Mouse (Mus musculus) midbrain, embryonic 10.5 days (tissue): ENCODE data around the gene Elfn2. TPM values are rescaled to one million over a fixed set of nuclear protein-coding genes. Genes with fewer than 3 reads are reported as not detected.

ENCODE experiments used
- DNase-seq: peaks from one replicate; pipeline ENCODE4 v3.0.0-alpha.2; 2017; ENCODE audit warnings: low spot score
- H3K27ac ChIP-seq: fragments of 300-500 bp; sonication (generic); replicated peaks from 2 replicates; pipeline ENCODE4 v1.5.1; 2016; ENCODE audit warnings: mild to moderate bottlenecking
- H3K27me3 ChIP-seq: fragments of 300-500 bp; sonication (generic); 2 replicates; pipeline ENCODE4 v1.6.1; 2016; ENCODE audit warnings: low read depth, mild to moderate bottlenecking; ENCODE audit not compliant: poor library complexity, severe bottlenecking
- H3K36me3 ChIP-seq: fragments of 300-500 bp; sonication (generic); 2 replicates; pipeline ENCODE4 v1.6.1; 2016; ENCODE audit warnings: mild to moderate bottlenecking, moderate library complexity
- H3K4me1 ChIP-seq: fragments of 300-500 bp; sonication (generic); 2 replicates; pipeline ENCODE4 v1.6.1; 2016
- H3K4me3 ChIP-seq: fragments of 300-500 bp; sonication (generic); 2 replicates; pipeline ENCODE4 v1.5.1; 2016; ENCODE audit warnings: mild to moderate bottlenecking, moderate library complexity
- H3K9me3 ChIP-seq: fragments of 300-500 bp; sonication (generic); replicated peaks from 2 replicates; pipeline ENCODE4 v1.6.1; 2016; ENCODE audit warnings: mild to moderate bottlenecking
- WGBS: fragments of 180-500 bp; shearing (Covaris S2); methylation state at CpG from one replicate; pipeline ENCODE4 v1.1.7; 2016; 5-methylcytosine and 5-hydroxymethylcytosine counted together
- polyA plus RNA-seq: library from polyadenylated mRNA; unstranded; fragments of >200 nt; fragmentation: Nextera tagmentation; extraction: Ambion mirVana; gene quantifications from 2 replicates; pipeline ENCODE4 v1.2.1, GENCODE M21; 2016

Gene Elfn2
- polyA plus RNA-seq, 1 experiment from 2014 or later: 0.23 TPM

DNA sequence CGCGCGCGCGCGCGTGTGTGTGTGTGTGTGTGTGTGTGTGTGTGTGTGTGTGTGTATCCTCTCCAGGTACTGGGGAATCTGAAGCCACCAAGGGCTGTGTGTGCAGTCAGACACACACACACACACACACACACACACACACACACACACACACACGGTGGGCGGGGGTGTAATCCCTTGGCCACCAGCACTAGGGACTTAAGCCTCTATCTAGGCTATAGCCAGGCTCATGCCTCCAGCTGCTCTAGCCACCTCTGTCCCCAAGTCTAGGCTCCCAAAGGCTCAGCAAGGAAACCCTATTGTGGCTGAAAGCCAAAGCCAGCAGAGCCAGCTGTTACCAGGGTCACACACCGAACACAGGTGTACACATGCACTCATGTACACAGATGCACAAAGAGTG, 24.3 kb upstream of the Elfn2 start:
- no peaks in the 10 kb centered on the region for H3K27me3 ChIP-seq
- WGBS: 68% methylated on average over 8 of the region's 10 CpGs

GRCm38 (mm10) chr15:78740662-78741061, 22.1 kb upstream of the Elfn2 start:
- Histone ChIP-seq H3K27me3 (peaks cover 9% of the 10 kb centered on the region), H3K4me1 (peaks cover 34% of the 10 kb centered on the region), H3K36me3 (no peaks in the 10 kb centered on the region), H3K27ac (no peak overlapping the region), H3K9me3 (no peaks in the 10 kb centered on the region), H3K4me3 (no peak overlapping the region)
- 76% methylated on average over 12 of the region's 12 CpGs for WGBS
- DNase-seq: no peak

More for the DNA sequence above, 24.3 kb upstream of the Elfn2 start:
- no peak overlapping the region for H3K4me3 ChIP-seq
- H3K4me1 ChIP-seq: peaks cover 14% of the 10 kb centered on the region
- no peak for DNase-seq
- no peaks in the 10 kb centered on the region for H3K36me3 ChIP-seq
- 0 out of 2 replicates have a peak overlapping the region, but pooled peaks have one; percentile 61 for H3K27ac ChIP-seq
- no peaks in the 10 kb centered on the region for H3K9me3 ChIP-seq

- WGBS: 68% methylated on average over 6 of the region's 6 CpGs
- no peak for DNase-seq
- no peaks in the 10 kb centered on the region for H3K36me3 ChIP-seq
- no peak overlapping the region for H3K4me3 ChIP-seq
- H3K4me1 ChIP-seq: peaks cover 25% of the 10 kb centered on the region
- H3K27ac ChIP-seq: peak overlapping the region; percentile 58
- H3K9me3 ChIP-seq: no peaks in the 10 kb centered on the region
- peaks cover 10% of the 10 kb centered on the region for H3K27me3 ChIP-seq
These were observed 18.6 kb upstream of the Elfn2 start for GRCm38 (mm10) chr15:78737146-78737545.

GRCm38 (mm10) chr15:78736681-78737100, 18.1 kb upstream of the Elfn2 start:
- no peak for DNase-seq
- Histone ChIP-seq H3K9me3 (no peaks in the 10 kb centered on the region), H3K36me3 (no peaks in the 10 kb centered on the region), H3K4me1 (peaks cover 29% of the 10 kb centered on the region), H3K27me3 (peaks cover 10% of the 10 kb centered on the region), H3K4me3 (no peak overlapping the region), H3K27ac (peak overlapping the region; percentile 58)
- WGBS: 57% methylated on average over 7 of the region's 7 CpGs

GRCm38 (mm10) chr15:78736181-78736579, 17.6 kb upstream of the Elfn2 start:
- H3K9me3 ChIP-seq: no peaks in the 10 kb centered on the region
- WGBS: 69% methylated on average over 3 of the region's 3 CpGs
- DNase-seq: no peak
- peaks cover 10% of the 10 kb centered on the region for H3K27me3 ChIP-seq
- no peaks in the 10 kb centered on the region for H3K36me3 ChIP-seq
- peaks cover 32% of the 10 kb centered on the region for H3K4me1 ChIP-seq
- peak overlapping the region; percentile 58 for H3K27ac ChIP-seq
- H3K4me3 ChIP-seq: no peak overlapping the region

GRCm38 (mm10) chr15:78735431-78736180, 17.0 kb upstream of the Elfn2 start:
- peak overlapping the region; percentile 58 for H3K27ac ChIP-seq
- WGBS: 51% methylated on average over 17 of the region's 17 CpGs
- DNase-seq: no peak

DNA sequence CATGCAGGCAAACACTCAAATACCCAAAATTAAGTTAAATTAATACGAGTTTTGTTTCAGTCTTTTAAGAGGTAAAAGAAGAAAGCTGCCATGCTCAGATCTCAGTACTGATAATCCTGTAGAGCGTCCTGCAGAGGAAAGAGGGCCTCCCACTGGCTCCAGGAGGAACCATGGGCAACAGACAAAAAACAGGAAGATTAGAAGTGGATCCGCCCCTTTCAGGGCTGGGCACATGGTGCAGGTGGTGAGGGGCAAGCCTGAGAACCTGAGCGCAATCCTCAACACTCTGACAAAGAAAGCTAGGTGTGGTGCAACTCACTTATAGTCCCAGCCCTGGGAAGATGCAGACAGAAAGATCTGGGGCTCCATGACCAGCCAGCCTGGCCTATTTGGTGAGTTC, 13.3 kb upstream of the Elfn2 start:
- no peak overlapping the region for H3K4me3 ChIP-seq
- no peak overlapping the region for H3K27ac ChIP-seq
- DNase-seq: no peak
- no peaks in the 10 kb centered on the region for H3K9me3 ChIP-seq
- H3K4me1 ChIP-seq: peaks cover 29% of the 10 kb centered on the region
- WGBS: 46% methylated on average over 4 of the region's 4 CpGs
- peaks cover 10% of the 10 kb centered on the region for H3K27me3 ChIP-seq
- no peaks in the 10 kb centered on the region for H3K36me3 ChIP-seq

More at GRCm38 (mm10) chr15:78735431-78736180, 17.0 kb upstream of the Elfn2 start:
- H3K9me3 ChIP-seq: no peaks in the 10 kb centered on the region
- H3K36me3 ChIP-seq: no peaks in the 10 kb centered on the region
- no peak overlapping the region for H3K4me3 ChIP-seq
- H3K4me1 ChIP-seq: peaks cover 33% of the 10 kb centered on the region
- peaks cover 10% of the 10 kb centered on the region for H3K27me3 ChIP-seq

GRCm38 (mm10) chr15:78730315-78731049, 11.9 kb upstream of the Elfn2 start:
- DNase-seq: no peak
- no peaks in the 10 kb centered on the region for H3K36me3 ChIP-seq
- peaks cover 19% of the 10 kb centered on the region; the same call in 1 of the 2 replicates for H3K4me1 ChIP-seq
- H3K9me3 ChIP-seq: no peaks in the 10 kb centered on the region
- WGBS: 84% methylated on average over 12 of the region's 12 CpGs
- H3K4me3 ChIP-seq: no peak overlapping the region
- no peaks in the 10 kb centered on the region for H3K27me3 ChIP-seq
- no peak overlapping the region for H3K27ac ChIP-seq

- WGBS: 71% methylated on average over 7 of the region's 7 CpGs
- Histone ChIP-seq H3K4me1 (peaks cover 12% of the 10 kb centered on the region; the same call in 1 of the 2 replicates), H3K4me3 (no peak overlapping the region), H3K27ac (no peak overlapping the region), H3K36me3 (no peaks in the 10 kb centered on the region), H3K9me3 (no peaks in the 10 kb centered on the region), H3K27me3 (peaks cover 6% of the 10 kb centered on the region; the same call in 1 of the 2 replicates)
- no peak for DNase-seq
These were observed 8.1 kb upstream of the Elfn2 start for GRCm38 (mm10) chr15:78726697-78727096.

DNA sequence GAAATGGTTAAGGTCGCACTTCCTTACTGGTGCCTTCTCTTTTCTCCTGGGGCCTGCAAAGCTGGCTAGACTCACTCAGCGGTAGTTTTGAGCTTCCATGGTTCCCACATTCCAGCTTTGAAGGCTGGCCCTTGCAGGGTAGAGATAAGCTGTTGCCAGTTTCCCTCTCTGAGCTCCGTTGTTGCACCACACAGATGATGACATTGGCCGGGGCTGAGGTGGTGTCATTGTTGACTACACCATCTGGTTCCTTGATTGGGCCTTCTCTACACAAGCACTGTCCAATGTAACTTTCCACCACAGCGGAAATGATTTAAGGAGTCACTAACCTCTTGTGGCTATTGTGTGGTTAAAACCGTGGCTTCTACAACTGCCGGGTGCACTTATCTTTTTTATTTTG, 2.0 kb upstream of the Elfn2 start:
- no peak overlapping the region for H3K27ac ChIP-seq
- peaks cover 34% of the 10 kb centered on the region for H3K4me1 ChIP-seq
- H3K9me3 ChIP-seq: no peaks in the 10 kb centered on the region
- DNase-seq: no peak
- WGBS: 76% methylated on average over 7 of the region's 7 CpGs
- H3K36me3 ChIP-seq: no peaks in the 10 kb centered on the region
- H3K4me3 ChIP-seq: no peak overlapping the region
- H3K27me3 ChIP-seq: peaks cover 59% of the 10 kb centered on the region

GRCm38 (mm10) chr15:78720094-78720493, 1.5 kb upstream of the Elfn2 start:
- H3K9me3 ChIP-seq: no peaks in the 10 kb centered on the region
- H3K4me1 ChIP-seq: peaks cover 34% of the 10 kb centered on the region
- 0 out of 2 replicates have a peak overlapping the region, but pooled peaks have one; percentile 21 for H3K4me3 ChIP-seq
- H3K27ac ChIP-seq: no peak overlapping the region
- 3% methylated on average over 16 of the region's 16 CpGs for WGBS
- H3K27me3 ChIP-seq: peaks cover 64% of the 10 kb centered on the region
- DNase-seq: peak; percentile 79
- H3K36me3 ChIP-seq: no peaks in the 10 kb centered on the region

GRCm38 (mm10) chr15:78719416-78719815, 845 bp upstream of the Elfn2 start:
- no peaks in the 10 kb centered on the region for H3K9me3 ChIP-seq
- peak overlapping the region; percentile 64 for H3K4me3 ChIP-seq
- H3K36me3 ChIP-seq: no peaks in the 10 kb centered on the region
- peak; percentile 45 for DNase-seq
- H3K27me3 ChIP-seq: peaks cover 70% of the 10 kb centered on the region
- WGBS: 5% methylated on average over 14 of the region's 14 CpGs
- no peak overlapping the region for H3K27ac ChIP-seq
- peaks cover 34% of the 10 kb centered on the region for H3K4me1 ChIP-seq

- Histone ChIP-seq H3K4me3 (no peak overlapping the region), H3K4me1 (peaks cover 49% of the 10 kb centered on the region), H3K27me3 (peaks cover 91% of the 10 kb centered on the region), H3K27ac (no peak overlapping the region), H3K36me3 (no peaks in the 10 kb centered on the region), H3K9me3 (no peaks in the 10 kb centered on the region)
- 61% methylated on average over 13 of the region's 13 CpGs for WGBS
- DNase-seq: no peak
These were observed 1.6 kb downstream of the Elfn2 start for GRCm38 (mm10) chr15:78716936-78717335.
